Comparison of ENCODE assay signal across 16 mouse cellular contexts in the genomic region with DNA sequence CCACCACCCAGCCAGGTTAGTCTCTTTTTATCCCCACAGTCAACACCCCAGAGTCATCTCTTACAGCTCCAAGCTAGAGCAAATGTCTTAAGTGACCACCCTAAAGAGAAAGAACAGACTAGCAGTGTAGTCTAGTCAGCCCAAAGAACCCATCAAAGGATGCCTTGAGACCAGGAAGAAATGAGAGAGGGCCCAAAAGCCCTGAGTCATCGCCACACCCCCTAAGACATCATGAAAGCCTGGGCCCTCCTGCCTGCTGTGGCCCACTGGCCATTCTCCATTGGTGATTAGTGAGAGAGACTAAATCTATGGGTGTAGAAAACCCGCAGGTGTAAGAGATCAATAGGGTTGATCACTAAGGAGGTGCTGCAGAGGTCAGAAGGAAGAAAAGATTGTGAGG.
"Had no signal": no experiment of that assay in that cellular context is flagged by ENCODE, and none has a peak within 500 bp of the region (broad histone marks: within the 10 kb centered on the region; RNA-seq: fewer than 3 reads in every experiment).

No protein-coding gene starts in this region.

- H3K9ac ChIP-seq: liver, embryonic 15.5 days; lung, embryonic 14.5 days; midbrain, embryonic 12.5 days; stomach, embryonic 15.5 days had no signal

- H3K9me3 ChIP-seq: limb, embryonic 10.5 days; liver, embryonic 15.5 days; megakaryocyte, embryonic 14.5 days; midbrain, embryonic 12.5 days; stomach, embryonic 15.5 days had no signal

- ATAC-seq: midbrain, embryonic 16.5 days had no signal

- H3K4me3 ChIP-seq: layer of hippocampus, adult 2 months; limb, embryonic 10.5 days; liver, embryonic 15.5 days; megakaryocyte, embryonic 14.5 days; midbrain, embryonic 12.5 days; stomach, embryonic 15.5 days had no signal

- H3K27ac ChIP-seq: layer of hippocampus, adult 2 months; limb, embryonic 10.5 days; liver, embryonic 15.5 days; macrophage; midbrain, embryonic 12.5 days; stomach, embryonic 15.5 days had no signal

- DNase-seq: kidney, adult 9 months; kidney, postnatal 10 days; kidney, postnatal 4 days; lung, embryonic 14.5 days; lung, postnatal 10 days; right cerebral cortex, postnatal 14 days; thymus, adult 2 months; thymus, postnatal 36 days had no signal

- H3K36me3 ChIP-seq: limb, embryonic 10.5 days; liver, embryonic 15.5 days; midbrain, embryonic 12.5 days; stomach, embryonic 15.5 days had no signal

- H3K4me2 ChIP-seq: liver, embryonic 15.5 days; lung, embryonic 14.5 days; midbrain, embryonic 12.5 days; stomach, embryonic 15.5 days had no signal

- H3K27me3 ChIP-seq: midbrain, embryonic 12.5 days; stomach, embryonic 15.5 days had no signal
